Mouse (Mus musculus) cortical plate, adult 2 months (tissue): ENCODE measurements around the gene Rassf4.

Source experiments
- CTCF ChIP-seq: fragments of 200-500 bp; IDR thresholded peaks from 2 replicates; pipeline ENCODE4 v1.5.1; 2011; ENCODE audit warnings: mild to moderate bottlenecking, control low read depth, low read length; ENCODE audit not compliant: insufficient read depth; ENCODE audit errors: extremely low read depth
- POLR2A ChIP-seq: fragments of 200-500 bp; IDR thresholded peaks from 2 replicates; pipeline ENCODE4 v1.6.1; 2011; ENCODE audit warnings: mild to moderate bottlenecking, low read length, control low read depth; ENCODE audit not compliant: insufficient read depth; ENCODE audit errors: extremely low read depth

- TF ChIP-seq CTCF (no peak), POLR2A (no peak)
Observed at GRCm38 (mm10) chr6:116633741-116634695, 39.7 kb downstream of the Rassf4 start.
